Mouse (Mus musculus): ENCODE results near the gene Ect2l.

GRCm38 (mm10) chr10:18107471-18107870 lies 103.2 kb downstream of the Ect2l start:
- TF ChIP-seq CTCF (IDR thresholded peaks at IDR 0.05; ENCODE audit: low read depth), result peak; percentile 57
- TF ChIP-seq EP300 (IDR thresholded peaks at IDR 0.05; ENCODE audit: low read depth), result no peak
